Mouse (Mus musculus): ENCODE data around the gene Erp44. TPM values are rescaled to one million over a fixed set of nuclear protein-coding genes. Genes with fewer than 3 reads are reported as not detected.

Gene Erp44
- polyA plus RNA-seq (2014; fragmentation: Nextera tagmentation; extraction: Ambion mirVana) = 69.8 and 70.0 TPM in 2 replicates

GRCm38 (mm10) chr4:48279498-48280134, at the start of gene Erp44, which contains the start of gene Invs:
Erp44 (minus strand) TSS chr4:48279558.
Invs (plus strand) TSS chr4:48279760.
- no peaks in the 10 kb centered on the region for H3K36me3 ChIP-seq (ENCODE audit: control insufficient read depth, insufficient read depth, low read length)
- peaks cover 8% of the 10 kb centered on the region; the same call in 1 of the 2 replicates for H3K4me1 ChIP-seq (ENCODE audit: control insufficient read depth, insufficient read depth, low read length)
- ATAC-seq (ENCODE audit: insufficient read depth, low FRiP score, low TSS enrichment) (peak; percentile 100), DNase-seq (ENCODE audit: low spot score) (peak; percentile 95)
- 0% methylated on average over 41 of the region's 41 CpGs for WGBS
- 0 out of 2 replicates have a peak within 1 kb of the TSS, but pooled peaks have one; percentile 44 for H3K27ac ChIP-seq (ENCODE audit: low read depth, low read length)
- H3K27me3 ChIP-seq (ENCODE audit: control insufficient read depth, insufficient read depth, low read length) = no peaks in the 10 kb centered on the region
- H3K9me3 ChIP-seq (ENCODE audit: control insufficient read depth, low read length) = no peaks in the 10 kb centered on the region
- peak within 1 kb of the TSS; percentile 67 for H3K4me2 ChIP-seq (ENCODE audit: low read depth)
- H3K9ac ChIP-seq (ENCODE audit: low read length) = peak within 1 kb of the TSS; percentile 90
- H3K4me3 ChIP-seq (ENCODE audit: low read depth, low read length) = peak within 1 kb of the TSS; percentile 94

DNA sequence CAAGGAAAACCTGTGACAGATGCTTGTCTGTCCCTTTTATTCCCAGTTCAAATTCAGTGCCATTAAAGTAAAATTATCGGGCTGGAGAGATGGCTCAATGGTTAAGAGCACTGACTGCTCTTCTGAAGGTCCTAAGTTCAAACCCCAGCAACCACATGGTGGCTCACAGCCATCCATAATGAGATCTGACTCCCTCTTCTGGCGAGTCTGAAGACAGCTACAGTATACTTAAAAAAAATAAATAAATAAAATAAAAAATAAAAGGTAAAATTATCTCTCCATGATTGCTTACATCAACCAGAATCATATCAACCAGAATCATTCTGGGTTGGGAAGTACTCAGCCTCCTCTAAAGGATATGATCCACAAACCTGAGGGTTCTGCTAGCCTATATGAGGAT, 48.7 kb upstream of the Erp44 start:
- H3K36me3 ChIP-seq (ENCODE audit: control insufficient read depth, insufficient read depth, low read length) = no peaks in the 10 kb centered on the region
- H3K4me3 ChIP-seq (ENCODE audit: low read depth, low read length) = no peak overlapping the region
- no peak overlapping the region for H3K4me2 ChIP-seq (ENCODE audit: low read depth)
- no peak overlapping the region for H3K9ac ChIP-seq (ENCODE audit: low read length)
- WGBS = 68% methylated on average over 2 of the region's 2 CpGs
- no peaks in the 10 kb centered on the region for H3K9me3 ChIP-seq (ENCODE audit: control insufficient read depth, low read length)
- no peak overlapping the region for H3K27ac ChIP-seq (ENCODE audit: low read depth, low read length)
- H3K27me3 ChIP-seq (ENCODE audit: control insufficient read depth, insufficient read depth, low read length) = no peaks in the 10 kb centered on the region
- no peaks in the 10 kb centered on the region for H3K4me1 ChIP-seq (ENCODE audit: control insufficient read depth, insufficient read depth, low read length)
- DNase-seq (ENCODE audit: low spot score) (no peak), ATAC-seq (ENCODE audit: insufficient read depth, low FRiP score, low TSS enrichment) (no peak)

- H3K4me2 ChIP-seq (ENCODE audit: low read depth) = no peak overlapping the region
- no peak overlapping the region for H3K27ac ChIP-seq (ENCODE audit: low read depth, low read length)
- no peaks in the 10 kb centered on the region for H3K36me3 ChIP-seq (ENCODE audit: control insufficient read depth, insufficient read depth, low read length)
- no peaks in the 10 kb centered on the region for H3K9me3 ChIP-seq (ENCODE audit: control insufficient read depth, low read length)
- no peak for DNase-seq (ENCODE audit: low spot score)
- H3K9ac ChIP-seq (ENCODE audit: low read length) = no peak overlapping the region
- no peaks in the 10 kb centered on the region for H3K27me3 ChIP-seq (ENCODE audit: control insufficient read depth, insufficient read depth, low read length)
- no peak overlapping the region for H3K4me3 ChIP-seq (ENCODE audit: low read depth, low read length)
- no peaks in the 10 kb centered on the region for H3K4me1 ChIP-seq (ENCODE audit: control insufficient read depth, insufficient read depth, low read length)
- no peak for ATAC-seq (ENCODE audit: insufficient read depth, low FRiP score, low TSS enrichment)
These were observed 47.8 kb upstream of the Erp44 start for GRCm38 (mm10) chr4:48327192-48327591.

DNA sequence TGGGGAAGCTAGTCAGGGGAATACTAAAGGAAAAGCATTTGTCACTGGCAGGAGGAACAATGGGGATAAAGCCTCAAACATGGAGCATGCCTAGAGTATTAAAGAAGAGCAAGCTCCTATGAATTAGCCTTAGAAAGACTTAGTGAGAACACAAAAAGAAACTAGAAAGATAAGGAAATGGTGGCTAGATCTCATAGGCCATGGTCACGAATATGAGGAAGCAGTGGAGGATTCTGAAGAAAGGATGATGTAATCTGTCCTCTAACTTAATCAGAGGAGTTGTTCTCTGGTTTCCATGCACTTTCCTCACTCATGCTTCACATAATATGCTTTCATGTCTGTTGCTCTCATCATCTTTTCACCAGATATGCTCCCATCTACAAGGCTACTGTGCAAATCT, 42.7 kb upstream of the Erp44 start:
- no peaks in the 10 kb centered on the region for H3K9me3 ChIP-seq (ENCODE audit: control insufficient read depth, low read length)
- DNase-seq (ENCODE audit: low spot score) (no peak), ATAC-seq (ENCODE audit: insufficient read depth, low FRiP score, low TSS enrichment) (no peak)
- no peak overlapping the region for H3K4me3 ChIP-seq (ENCODE audit: low read depth, low read length)
- H3K4me2 ChIP-seq (ENCODE audit: low read depth) = no peak overlapping the region
- H3K9ac ChIP-seq (ENCODE audit: low read length) = no peak overlapping the region
- no peaks in the 10 kb centered on the region for H3K27me3 ChIP-seq (ENCODE audit: control insufficient read depth, insufficient read depth, low read length)
- no peak overlapping the region for H3K27ac ChIP-seq (ENCODE audit: low read depth, low read length)
- no peaks in the 10 kb centered on the region for H3K4me1 ChIP-seq (ENCODE audit: control insufficient read depth, insufficient read depth, low read length)
- 62% methylated on average over 1 of the region's 1 CpGs for WGBS
- no peaks in the 10 kb centered on the region for H3K36me3 ChIP-seq (ENCODE audit: control insufficient read depth, insufficient read depth, low read length)

GRCm38 (mm10) chr4:48321276-48321675, 41.9 kb upstream of the Erp44 start:
- ATAC-seq (ENCODE audit: insufficient read depth, low FRiP score, low TSS enrichment) (no peak), DNase-seq (ENCODE audit: low spot score) (no peak)
- Histone ChIP-seq H3K9me3 (ENCODE audit: control insufficient read depth, low read length) (no peaks in the 10 kb centered on the region), H3K27ac (ENCODE audit: low read depth, low read length) (no peak overlapping the region), H3K4me2 (ENCODE audit: low read depth) (no peak overlapping the region), H3K27me3 (ENCODE audit: control insufficient read depth, insufficient read depth, low read length) (no peaks in the 10 kb centered on the region), H3K36me3 (ENCODE audit: control insufficient read depth, insufficient read depth, low read length) (no peaks in the 10 kb centered on the region), H3K4me3 (ENCODE audit: low read depth, low read length) (no peak overlapping the region), H3K9ac (ENCODE audit: low read length) (no peak overlapping the region), H3K4me1 (ENCODE audit: control insufficient read depth, insufficient read depth, low read length) (no peaks in the 10 kb centered on the region)
- 100% methylated on average over 1 of the region's 1 CpGs for WGBS

- no peak overlapping the region for H3K27ac ChIP-seq (ENCODE audit: low read depth, low read length)
- no peak for ATAC-seq (ENCODE audit: insufficient read depth, low FRiP score, low TSS enrichment)
- no peaks in the 10 kb centered on the region for H3K36me3 ChIP-seq (ENCODE audit: control insufficient read depth, insufficient read depth, low read length)
- DNase-seq (ENCODE audit: low spot score) = no peak
- no peaks in the 10 kb centered on the region for H3K9me3 ChIP-seq (ENCODE audit: control insufficient read depth, low read length)
- H3K9ac ChIP-seq (ENCODE audit: low read length) = no peak overlapping the region
- H3K4me3 ChIP-seq (ENCODE audit: low read depth, low read length) = no peak overlapping the region
- no peaks in the 10 kb centered on the region for H3K4me1 ChIP-seq (ENCODE audit: control insufficient read depth, insufficient read depth, low read length)
- 85% methylated on average over 3 of the region's 3 CpGs for WGBS
- no peak overlapping the region for H3K4me2 ChIP-seq (ENCODE audit: low read depth)
- no peaks in the 10 kb centered on the region for H3K27me3 ChIP-seq (ENCODE audit: control insufficient read depth, insufficient read depth, low read length)
These were observed 36.7 kb upstream of the Erp44 start for GRCm38 (mm10) chr4:48316036-48316435.

GRCm38 (mm10) chr4:48314814-48315213, 35.5 kb upstream of the Erp44 start:
- 90% methylated on average over 3 of the region's 3 CpGs for WGBS
- H3K36me3 ChIP-seq (ENCODE audit: control insufficient read depth, insufficient read depth, low read length) = no peaks in the 10 kb centered on the region

DNA sequence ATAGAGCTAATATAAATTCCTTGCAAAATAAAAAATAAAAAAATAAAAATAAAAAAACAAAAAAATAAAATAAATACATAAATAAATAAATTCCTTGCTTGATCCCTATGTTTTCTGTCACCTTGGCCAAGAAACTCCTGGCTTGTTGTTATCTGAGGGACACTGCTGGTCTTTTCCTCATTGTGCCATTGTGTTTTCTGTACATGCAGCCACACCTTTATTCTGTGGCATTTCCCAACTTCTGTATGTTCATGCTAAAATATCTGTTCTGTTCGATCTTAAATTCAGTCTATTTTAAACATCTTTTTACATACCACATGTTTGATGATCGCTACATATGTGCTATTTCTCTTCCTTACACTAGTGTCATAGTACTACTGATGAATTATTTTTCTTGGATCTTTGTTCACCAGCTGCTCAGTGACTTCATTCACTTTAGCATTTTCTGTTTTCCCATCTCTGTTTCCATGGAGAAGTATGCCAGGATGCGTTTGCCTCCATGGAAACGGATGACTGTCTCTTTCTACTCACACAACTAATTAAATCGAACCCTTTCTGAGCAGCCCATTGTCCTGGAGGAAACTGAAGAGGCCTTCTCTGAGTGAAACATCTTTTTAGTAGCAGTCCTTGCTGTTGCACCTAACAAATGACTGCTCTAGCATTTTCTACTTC, 7.9 kb upstream of the Erp44 start:
- no peaks in the 10 kb centered on the region for H3K9me3 ChIP-seq (ENCODE audit: control insufficient read depth, low read length)
- no peak overlapping the region for H3K27ac ChIP-seq (ENCODE audit: low read depth, low read length)
- H3K4me2 ChIP-seq (ENCODE audit: low read depth) = no peak overlapping the region
- ATAC-seq (ENCODE audit: insufficient read depth, low FRiP score, low TSS enrichment) (peak; percentile 92), DNase-seq (ENCODE audit: low spot score) (peak; percentile 69)
- H3K27me3 ChIP-seq (ENCODE audit: control insufficient read depth, insufficient read depth, low read length) = no peaks in the 10 kb centered on the region
- H3K4me3 ChIP-seq (ENCODE audit: low read depth, low read length) = no peak overlapping the region
- no peak overlapping the region for H3K9ac ChIP-seq (ENCODE audit: low read length)
- H3K36me3 ChIP-seq (ENCODE audit: control insufficient read depth, insufficient read depth, low read length) = no peaks in the 10 kb centered on the region
- 48% methylated on average over 5 of the region's 5 CpGs for WGBS
- no peaks in the 10 kb centered on the region for H3K4me1 ChIP-seq (ENCODE audit: control insufficient read depth, insufficient read depth, low read length)

More at GRCm38 (mm10) chr4:48314814-48315213, 35.5 kb upstream of the Erp44 start:
- no peak for ATAC-seq (ENCODE audit: insufficient read depth, low FRiP score, low TSS enrichment)
- Histone ChIP-seq H3K27ac (ENCODE audit: low read depth, low read length) (no peak overlapping the region), H3K9me3 (ENCODE audit: control insufficient read depth, low read length) (no peaks in the 10 kb centered on the region), H3K27me3 (ENCODE audit: control insufficient read depth, insufficient read depth, low read length) (no peaks in the 10 kb centered on the region), H3K4me3 (ENCODE audit: low read depth, low read length) (no peak overlapping the region), H3K9ac (ENCODE audit: low read length) (no peak overlapping the region), H3K4me2 (ENCODE audit: low read depth) (no peak overlapping the region), H3K4me1 (ENCODE audit: control insufficient read depth, insufficient read depth, low read length) (no peaks in the 10 kb centered on the region)
- DNase-seq (ENCODE audit: low spot score) = no peak

DNA sequence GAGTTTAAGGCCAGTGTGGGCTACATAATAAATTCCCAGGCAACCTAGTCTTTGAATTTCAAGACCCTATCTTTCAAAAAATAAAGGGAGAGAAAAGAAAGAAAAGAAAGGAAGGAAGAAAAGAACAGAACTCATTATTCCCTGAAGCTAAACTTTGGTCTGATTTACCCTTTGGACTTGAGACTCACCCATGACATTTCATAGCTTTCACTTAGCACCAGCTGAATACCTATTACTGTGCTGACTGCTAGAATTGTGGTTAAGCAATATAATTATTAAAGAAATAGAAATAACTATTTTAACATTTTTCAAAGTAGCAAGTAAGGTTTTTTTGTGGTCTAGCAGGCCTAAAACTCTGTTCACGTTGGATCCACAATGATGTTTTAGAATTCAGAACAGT, 1.8 kb upstream of the Erp44 start:
- Histone ChIP-seq H3K9me3 (ENCODE audit: control insufficient read depth, low read length) (no peaks in the 10 kb centered on the region), H3K27ac (ENCODE audit: low read depth, low read length) (no peak overlapping the region), H3K9ac (ENCODE audit: low read length) (no peak overlapping the region), H3K4me3 (ENCODE audit: low read depth, low read length) (no peak overlapping the region), H3K4me2 (ENCODE audit: low read depth) (no peak overlapping the region), H3K27me3 (ENCODE audit: control insufficient read depth, insufficient read depth, low read length) (no peaks in the 10 kb centered on the region), H3K36me3 (ENCODE audit: control insufficient read depth, insufficient read depth, low read length) (no peaks in the 10 kb centered on the region), H3K4me1 (ENCODE audit: control insufficient read depth, insufficient read depth, low read length) (peaks cover 8% of the 10 kb centered on the region; the same call in 1 of the 2 replicates)
- no peak for DNase-seq (ENCODE audit: low spot score)
- WGBS = 95% methylated on average over 1 of the region's 1 CpGs
- ATAC-seq (ENCODE audit: insufficient read depth, low FRiP score, low TSS enrichment) = no peak

All from neural tube, embryonic 11.5 days (tissue).